Mouse (Mus musculus) brain, adult 2 months (tissue): ENCODE data around the gene Kcnd3.

Experiments used
- DNase-seq: peaks from one replicate; pipeline ENCODE4 v3.0.0; 2011; ENCODE audit warnings: low read depth, low spot score

Kcnd3 gene

DNA sequence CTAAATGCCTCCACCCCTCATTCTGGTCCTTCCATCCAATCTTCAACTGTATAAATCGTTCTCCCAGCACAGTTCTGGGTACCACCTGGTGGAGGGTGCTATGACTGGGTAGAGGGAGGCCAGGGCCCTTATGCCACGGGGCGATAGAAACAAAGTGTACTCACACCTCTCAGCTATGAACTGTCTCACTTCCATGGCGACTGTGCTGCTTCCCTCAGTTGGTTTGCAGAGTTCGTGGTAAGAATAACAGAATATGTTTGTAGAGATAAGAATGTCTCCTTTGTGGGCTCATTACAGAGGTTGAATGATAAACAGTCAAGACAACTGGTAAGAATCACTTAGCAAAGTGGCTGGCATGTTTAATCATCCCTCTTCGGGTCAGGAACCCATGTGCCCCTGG lies 68.3 kb downstream of the Kcnd3 start:
- DNase-seq, result no peak

DNA sequence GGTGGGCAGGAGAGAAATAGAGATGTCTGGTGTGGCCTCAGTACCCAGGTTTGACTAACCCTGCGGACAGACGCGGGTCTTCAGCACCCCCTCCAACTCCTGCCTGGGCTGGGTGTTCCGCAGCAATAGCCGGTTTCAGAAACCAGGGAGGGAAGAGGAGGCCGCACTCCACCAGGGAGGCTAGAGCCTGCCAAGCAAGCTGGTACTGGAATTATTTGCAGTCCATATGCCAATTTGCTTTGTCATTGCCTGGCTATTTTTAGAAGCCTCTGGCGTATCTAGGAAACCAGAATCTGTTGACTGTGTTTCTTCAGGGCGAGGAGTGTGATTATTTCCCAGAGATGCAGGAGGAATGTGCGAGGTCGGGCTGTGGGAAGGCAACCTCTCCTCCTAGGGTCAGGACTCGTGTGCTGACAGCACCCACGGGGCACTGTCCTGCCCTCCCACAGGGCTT lies 69.1 kb downstream of the Kcnd3 start:
- DNase-seq, result peak; percentile 99

DNA sequence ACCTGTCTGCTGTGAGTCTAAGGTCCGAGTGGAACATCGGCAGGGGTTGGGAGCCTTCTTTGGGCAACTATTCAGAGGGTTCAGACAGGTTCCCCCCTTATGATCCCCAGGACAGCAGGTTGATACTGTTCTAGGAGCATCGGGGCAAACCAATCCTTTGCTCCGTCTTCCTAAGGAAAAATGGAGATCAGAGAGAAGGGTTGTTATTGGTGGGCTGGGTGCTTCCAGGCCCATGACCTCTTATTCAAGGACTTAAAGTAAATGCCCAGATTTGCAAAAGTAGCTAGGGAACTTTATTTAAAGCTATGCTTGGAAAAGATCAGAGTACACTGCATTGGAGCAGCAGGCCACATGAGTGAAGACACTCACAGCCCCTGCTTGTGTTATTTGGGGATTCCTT lies 69.5 kb downstream of the Kcnd3 start:
- no peak for DNase-seq

DNA sequence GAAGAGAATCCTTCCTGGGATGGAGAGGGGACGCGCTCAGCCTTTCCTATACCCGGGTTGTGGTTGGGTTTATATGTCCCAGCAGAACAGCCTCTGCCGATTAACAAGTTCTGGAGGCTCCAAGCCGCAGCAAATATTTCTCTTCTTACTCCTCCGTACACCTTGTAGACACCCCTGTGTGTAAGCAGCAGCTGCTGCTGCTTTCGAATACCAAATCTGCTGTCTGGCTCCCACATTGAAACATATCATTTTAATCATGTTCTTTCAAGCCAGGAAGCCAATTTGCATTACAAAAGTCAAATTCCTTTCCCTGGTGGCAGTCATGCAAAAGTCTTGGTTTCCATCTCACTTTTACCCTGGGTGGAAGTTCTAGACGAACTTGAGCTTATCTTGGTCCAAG lies 76.7 kb downstream of the Kcnd3 start:
- DNase-seq, result peak; percentile 59

DNA sequence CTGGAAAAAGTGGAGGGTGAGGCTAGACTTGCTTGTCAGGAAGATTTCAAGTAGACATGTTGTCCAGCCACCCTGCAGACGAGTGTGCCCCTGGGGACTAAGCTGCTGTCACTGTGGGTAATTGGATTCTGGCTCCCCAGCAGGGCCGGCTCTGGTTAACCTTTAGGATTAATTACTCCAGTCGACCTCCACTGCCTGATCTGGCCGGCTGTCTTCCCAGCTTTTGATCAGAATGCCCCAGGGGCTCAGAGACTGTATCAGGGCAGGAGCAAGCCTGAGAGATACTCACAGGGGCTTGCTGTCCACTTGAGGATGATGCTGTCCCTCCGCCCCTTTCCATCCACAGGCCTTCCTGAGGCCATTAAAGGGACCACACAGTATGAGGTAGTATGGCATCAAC lies 77.6 kb downstream of the Kcnd3 start:
- DNase-seq, result no peak

DNA sequence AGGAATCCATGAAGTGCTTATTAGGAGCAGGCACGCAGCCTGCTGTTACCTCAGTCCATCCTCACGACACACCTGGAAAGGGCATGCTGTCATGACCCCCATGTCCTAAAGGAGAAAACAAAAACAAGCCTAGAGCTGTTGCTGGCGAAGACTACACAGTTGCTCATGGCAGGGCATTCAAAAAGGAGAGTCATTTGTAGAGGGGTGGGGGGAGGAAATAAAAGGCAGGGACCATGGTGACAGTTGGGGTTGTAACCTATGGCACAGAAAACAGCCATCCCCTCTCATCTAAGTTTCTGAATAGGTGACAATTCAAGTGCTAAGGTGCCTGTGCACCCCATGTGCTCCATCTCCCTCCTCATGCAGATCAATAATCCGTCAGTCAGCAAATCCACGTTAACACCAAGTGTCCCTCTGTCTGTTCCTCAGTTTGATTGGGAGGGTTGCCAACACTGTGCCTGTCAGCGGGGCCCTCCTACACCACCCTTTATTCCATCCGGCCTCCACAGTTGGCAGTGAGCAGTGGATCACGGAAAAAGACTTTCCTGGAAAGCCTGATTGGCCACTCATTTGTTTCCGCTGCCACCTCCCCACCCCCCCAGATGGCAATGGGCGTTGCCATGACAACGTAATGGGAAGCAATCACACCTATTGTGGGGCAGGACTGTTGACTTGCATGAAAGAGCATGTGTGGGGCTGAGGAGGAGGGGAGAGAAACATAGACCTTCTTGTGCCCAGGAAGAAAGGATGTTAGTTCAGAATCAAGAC lies 78.4 kb downstream of the Kcnd3 start:
- peak; percentile 85 for DNase-seq

DNA sequence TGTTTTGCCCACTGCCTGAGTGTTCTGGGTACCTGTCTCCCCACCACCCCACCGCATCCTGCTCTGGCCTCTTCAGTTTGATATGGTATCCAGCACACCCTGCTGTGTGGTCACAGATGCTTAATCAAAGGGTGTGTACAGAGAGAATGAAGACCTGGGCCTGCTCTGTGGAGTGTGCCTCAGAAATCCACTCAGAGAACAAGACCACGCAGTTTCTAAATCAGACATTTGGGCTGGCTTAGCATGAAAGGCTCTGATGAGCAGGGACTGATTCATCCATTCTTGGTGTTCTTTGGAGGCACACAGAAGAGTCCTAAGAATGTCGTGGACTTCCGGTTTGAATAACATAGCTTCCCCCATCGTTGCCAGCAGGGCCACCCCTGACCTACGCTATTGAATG lies 86.3 kb downstream of the Kcnd3 start:
- peak; percentile 80 for DNase-seq

DNA sequence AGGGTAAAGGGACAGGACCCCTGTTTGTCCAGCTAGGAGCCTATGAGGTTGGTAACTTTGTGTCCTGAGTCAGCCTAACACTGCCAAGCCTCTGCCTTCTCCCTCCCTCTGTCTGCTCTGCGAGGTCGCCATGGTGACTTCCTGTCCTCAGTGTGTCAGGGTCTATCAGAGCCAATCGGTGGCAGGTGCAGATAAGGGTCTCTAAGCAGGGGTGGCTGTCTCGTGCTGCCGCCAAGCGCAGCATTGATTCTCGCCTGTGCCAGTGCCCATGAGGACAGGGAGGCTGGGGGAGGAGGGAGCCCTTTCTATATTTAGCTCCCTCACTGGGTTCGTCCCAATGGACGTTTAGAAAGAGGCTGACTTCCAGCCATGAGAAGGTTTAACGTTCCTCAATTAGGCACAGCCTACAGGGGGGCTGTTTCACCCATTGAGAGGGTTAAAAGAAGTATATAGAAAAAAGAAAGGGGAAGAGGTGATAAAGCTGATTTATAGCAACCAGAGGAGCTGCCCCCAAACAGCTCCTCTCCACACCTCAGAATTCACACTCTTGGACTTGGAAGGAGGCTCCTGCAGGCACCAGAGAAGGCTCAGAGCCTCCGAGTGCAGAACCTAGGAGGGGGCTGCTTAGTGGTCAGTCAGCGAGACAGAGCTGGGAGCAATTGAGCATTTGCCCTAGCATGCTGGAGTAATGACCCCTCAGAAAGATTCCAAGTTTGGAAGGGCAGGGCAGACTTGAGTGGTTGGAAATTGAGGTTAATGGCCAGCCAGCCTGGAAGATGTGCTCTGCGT lies 86.9 kb downstream of the Kcnd3 start:
- peak; percentile 64 for DNase-seq

DNA sequence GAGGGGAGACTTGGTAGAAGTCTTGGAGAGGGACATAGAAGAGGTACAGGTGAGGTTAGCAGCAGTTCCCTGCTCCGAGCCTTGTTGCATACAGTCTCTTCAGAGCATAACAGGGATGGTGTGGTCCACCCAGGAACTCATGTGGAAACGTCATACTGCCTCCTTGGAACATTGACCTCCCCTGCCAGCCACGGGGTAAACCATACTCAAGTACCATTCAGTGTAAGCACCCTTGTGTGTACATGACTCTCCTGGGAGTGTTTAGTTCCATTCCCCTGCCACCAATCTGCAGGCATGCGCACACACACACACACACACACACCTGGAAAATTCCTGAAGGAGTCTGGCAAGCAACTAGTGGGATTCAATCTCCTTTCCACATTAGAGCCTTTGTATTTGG lies 90.6 kb downstream of the Kcnd3 start:
- DNase-seq, result no peak

DNA sequence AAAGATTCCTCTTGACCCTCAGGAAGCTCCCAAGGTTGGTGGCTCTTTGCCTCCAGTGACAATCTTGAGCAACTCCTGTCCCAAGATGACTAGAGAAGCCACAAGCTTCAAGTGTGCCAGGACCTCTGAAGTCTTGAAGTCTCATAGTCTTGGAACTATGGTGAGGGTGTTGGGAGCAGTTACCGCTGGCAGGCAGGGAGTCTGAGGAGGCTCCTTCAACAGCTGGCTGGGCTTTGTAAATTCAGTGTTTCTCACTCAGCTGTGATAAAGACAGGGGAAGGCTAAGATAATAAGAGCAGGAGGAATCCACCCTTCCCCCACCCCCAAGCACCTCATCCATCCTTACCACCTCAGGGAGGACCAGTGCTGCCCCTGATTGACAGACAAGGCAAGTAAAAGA lies 92.0 kb downstream of the Kcnd3 start:
- no peak for DNase-seq

DNA sequence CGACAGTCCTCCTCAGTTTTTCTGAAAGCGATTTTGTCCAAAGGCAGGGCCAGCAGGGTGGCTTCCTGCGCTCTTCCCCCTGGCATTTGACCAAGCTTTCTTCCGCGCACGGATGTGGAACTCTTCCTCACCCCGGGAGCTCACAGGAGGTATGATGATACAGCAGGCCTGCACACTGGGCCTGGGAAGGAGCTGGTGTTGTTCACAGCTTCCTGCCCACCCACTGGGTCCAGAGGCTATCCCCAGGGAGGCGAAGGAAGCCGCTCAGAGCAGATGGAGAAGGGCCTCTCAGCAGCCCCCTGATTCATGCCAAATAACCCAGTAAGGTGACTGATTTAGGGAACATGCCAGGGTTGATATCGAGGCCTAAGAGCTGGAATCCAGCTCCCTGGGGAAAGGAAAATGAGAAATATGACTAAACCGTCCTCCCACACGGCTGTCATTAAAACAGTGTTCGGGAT lies 94.5 kb downstream of the Kcnd3 start:
- DNase-seq, result peak; percentile 74

DNA sequence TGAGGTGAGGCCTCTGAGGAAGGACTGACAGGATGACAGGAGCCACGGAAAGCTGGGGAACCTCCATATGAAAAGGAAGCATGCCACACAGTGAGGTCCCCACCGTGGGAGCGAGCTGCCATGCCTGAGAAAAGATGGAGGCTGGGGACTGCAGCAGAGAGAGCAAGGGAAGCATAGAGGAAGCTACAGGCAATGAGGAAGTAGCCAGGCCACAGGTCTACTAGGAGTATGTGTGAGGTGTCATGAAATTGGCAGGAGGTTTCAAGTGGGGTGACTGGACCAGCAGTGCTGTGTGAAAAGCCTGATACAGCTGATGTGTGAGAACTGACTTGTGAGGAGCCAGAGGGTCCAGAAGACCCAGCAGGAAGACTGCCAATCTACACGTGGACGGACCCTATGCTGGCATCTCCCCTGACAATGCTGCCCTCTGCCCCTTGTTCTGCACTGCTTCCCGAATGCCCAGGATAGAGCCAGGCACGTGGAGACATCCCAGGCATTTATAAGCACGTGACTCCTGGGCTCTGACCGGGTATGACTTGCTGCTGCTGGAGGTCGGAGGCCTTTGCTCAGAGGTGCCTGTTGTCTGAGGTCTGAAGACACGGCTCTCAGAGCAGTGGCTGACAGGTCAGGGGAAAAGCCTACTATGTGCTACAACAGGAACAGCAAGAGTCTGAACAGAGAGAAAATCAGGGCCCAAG lies 96.1 kb downstream of the Kcnd3 start:
- DNase-seq, result no peak

DNA sequence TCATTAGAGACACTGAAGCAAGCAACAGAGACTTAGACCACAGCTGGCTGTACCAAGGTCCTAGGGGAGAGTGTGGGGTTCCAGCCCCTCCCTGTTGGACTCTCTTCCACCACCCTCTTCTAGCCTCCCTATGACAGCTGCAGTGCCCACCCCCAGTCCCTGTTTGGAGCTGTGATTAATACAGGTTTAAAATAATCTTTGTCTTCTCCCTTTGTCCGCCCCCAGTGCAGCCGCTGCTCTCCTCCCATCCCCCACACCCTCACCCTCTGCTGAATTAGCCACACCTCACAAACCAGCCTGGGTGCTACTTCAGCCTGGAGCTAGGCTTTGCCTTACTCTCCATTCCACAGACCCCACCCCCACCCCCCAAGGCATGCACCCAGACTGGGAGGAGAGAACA lies 107.3 kb downstream of the Kcnd3 start:
- DNase-seq, result peak; percentile 85

DNA sequence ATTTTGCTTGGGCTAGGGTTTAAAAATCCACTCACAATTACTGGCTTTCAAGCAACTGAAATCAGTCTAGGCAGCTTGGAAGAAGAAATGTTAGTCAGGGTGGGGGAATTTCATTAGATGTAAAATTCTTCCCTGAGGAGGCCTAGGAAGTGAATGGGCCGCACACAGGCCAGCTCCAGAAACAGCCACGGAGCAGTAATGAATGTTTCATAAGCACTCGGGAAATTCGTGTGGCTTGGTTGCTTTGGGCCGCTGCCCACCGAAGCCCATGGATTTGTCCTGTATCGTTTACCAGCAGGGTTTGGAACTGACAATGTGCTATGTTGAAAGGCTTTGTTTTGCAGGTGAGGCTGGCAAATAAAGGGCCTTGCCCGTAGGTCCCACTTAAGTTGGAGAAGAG lies 114.8 kb downstream of the Kcnd3 start:
- no peak for DNase-seq

DNA sequence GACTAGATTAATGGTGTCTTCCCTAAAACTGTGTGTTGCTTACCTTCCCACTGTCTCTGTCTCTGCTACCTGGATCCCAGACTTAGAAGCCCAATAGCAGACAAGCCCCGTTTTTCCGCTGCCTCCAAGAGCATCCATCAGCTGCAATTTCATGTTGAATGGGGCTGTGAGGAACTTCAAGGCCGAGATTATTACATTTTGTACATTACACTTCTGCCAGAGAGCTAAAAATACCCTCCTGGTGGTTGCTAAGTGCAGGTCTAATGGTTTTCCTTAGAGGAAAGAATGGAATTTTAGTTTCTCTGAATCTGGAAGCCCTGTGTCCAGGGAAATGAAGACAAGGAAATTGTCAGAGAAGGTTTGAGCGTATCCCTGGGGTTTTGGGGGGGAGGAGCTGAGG lies 115.3 kb downstream of the Kcnd3 start:
- DNase-seq, result peak; percentile 60

DNA sequence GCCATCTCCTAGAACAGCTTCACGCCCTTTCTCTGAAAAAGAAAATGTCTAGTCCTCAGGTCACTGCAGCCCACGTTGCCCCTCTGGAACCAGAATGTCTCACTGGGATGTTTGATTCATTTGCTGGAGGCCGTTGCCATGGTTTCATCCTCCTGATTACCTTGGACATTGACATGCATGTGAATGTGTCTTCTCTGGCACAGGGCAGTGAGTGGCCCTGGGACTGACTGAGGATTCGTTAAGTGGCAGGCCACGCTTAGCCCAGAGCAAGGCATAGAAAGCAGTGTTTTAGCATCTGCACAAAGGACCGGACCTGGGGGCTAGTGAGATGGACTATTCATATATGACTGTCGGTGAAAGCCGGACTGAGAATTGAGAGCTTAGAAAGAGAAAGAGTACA lies 116.3 kb downstream of the Kcnd3 start:
- no peak for DNase-seq

DNA sequence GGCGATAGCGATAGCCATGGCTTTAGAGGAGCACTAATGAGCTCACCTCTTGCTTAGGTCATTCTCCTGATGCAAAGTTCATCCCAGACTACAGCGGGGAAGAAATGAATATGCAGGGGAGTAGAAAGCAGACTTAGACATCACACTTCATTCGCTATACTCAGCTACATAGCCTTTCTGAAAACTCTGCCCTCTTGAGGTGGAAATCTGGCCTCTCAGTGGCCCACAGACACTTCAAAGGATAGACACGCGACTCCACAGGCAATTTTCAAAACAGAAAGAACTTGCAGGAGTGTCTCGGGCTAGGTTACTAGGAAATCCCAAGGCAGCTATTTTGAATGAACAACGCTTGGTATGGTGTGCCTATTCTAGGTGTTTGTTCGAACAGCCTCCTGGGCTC lies 116.7 kb downstream of the Kcnd3 start:
- no peak for DNase-seq

DNA sequence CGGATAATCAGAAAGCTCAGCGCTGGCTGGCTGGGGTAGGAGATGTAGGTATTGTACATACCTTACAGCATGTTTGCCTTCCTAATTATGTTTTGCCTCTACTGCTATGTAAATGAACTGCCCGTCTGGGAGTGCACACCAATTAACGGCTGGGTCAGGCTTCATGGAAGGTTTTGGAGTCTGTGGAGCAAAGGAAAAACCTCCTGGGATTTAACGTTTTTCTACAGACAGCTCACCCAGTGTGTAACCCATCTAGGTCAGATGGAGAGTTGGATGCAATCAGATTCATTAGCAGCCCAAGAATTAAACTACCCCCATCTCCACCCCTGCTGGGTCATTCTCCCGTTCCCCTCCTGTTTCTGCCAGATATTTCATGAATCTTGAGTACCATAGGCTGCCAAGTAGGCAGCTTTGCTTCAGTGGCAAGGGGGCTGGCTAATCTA lies 117.2 kb downstream of the Kcnd3 start:
- no peak for DNase-seq

DNA sequence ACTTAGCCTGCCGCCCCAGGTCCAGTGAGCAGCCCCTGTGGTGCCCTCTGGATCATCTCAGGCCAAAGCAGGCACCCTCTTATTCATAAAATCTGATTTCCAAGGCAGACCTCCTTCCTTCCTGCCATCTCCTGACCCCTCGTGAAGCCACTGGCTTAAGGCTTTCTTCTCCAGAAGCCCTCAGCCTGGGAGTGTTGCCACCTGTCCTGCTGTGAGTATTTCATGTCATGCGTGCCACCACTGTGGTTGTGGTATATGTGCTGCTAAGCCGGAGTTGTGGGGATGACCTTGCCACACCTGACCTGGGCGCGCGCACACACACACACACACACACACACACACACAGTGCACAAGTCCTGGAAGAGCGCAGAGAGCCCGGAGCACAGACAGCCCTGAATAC lies 117.8 kb downstream of the Kcnd3 start:
- DNase-seq, result no peak

DNA sequence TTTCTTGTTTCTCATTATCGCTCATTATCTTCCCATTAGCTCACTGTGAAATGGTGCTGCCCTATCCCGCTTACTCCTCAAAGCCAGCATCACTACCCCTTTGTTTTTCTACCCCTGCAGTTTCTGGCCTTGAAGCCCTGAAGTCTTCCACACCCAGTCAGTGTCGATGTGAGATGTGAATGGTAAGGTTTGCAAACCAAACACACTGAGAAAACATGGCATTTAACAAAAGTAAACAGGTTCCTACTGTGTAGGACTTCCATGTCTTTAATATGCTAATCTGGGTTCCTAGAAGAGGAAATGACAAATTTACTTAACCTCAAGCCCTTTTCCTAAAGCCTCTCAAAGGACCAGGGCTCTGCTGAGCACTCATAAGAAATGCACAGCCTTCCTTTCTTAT lies 118.7 kb downstream of the Kcnd3 start:
- no peak for DNase-seq

DNA sequence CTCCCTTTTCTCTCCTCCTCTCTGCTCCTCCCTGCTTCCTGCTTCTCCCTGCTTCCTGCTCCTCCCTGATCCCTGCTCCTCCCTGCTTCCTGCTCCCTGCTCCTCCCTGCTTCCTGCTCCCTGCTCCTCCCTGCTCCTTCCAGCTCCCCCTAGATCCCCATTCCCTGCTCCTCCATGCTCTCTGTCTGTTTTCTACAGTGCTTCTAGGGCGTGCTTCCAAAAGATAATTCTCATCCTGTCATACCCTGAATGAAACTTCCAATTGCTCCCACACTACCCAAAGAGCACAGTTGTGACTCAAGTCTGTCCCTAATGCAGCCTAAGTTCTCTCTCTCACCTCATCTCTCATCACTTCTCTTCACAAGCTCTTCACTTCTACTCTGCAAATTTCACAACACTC lies 119.8 kb downstream of the Kcnd3 start:
- peak; percentile 83 for DNase-seq

DNA sequence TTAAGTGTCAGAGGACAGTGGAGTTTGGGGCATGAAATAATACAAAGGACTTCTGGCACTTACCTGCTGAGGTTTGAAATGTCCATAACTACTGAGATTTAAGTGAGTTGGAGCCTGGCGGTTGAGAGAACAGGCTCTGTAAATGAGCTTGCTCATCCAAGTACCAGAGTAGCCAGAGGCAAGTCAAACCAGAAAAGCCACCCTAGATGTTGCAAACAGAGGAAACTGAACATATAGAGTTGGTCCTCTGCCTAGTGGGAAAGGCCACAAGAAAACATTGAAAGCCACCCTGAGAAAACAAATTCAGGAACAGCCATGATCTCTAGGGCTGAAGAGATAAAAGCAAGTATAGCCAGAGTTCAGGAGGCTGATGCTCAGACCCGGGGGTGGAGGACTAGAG lies 121.0 kb downstream of the Kcnd3 start:
- DNase-seq, result no peak
